Mouse (Mus musculus) naive thymus-derived CD4-positive, alpha-beta T cell, adult 5 months (primary cell): ENCODE results near the gene Inafm1. TPM values are rescaled to one million over a fixed set of nuclear protein-coding genes. Genes with fewer than 3 reads are reported as not detected.

Experiments used
- polyA plus RNA-seq: library from polyadenylated mRNA; unstranded; fragments of 100-300 nt; shearing (Covaris generic); gene quantifications from one replicate; pipeline ENCODE4 v1.2.1, GENCODE M21; 2017

Inafm1 gene
- 7.2 TPM for polyA plus RNA-seq

DNA sequence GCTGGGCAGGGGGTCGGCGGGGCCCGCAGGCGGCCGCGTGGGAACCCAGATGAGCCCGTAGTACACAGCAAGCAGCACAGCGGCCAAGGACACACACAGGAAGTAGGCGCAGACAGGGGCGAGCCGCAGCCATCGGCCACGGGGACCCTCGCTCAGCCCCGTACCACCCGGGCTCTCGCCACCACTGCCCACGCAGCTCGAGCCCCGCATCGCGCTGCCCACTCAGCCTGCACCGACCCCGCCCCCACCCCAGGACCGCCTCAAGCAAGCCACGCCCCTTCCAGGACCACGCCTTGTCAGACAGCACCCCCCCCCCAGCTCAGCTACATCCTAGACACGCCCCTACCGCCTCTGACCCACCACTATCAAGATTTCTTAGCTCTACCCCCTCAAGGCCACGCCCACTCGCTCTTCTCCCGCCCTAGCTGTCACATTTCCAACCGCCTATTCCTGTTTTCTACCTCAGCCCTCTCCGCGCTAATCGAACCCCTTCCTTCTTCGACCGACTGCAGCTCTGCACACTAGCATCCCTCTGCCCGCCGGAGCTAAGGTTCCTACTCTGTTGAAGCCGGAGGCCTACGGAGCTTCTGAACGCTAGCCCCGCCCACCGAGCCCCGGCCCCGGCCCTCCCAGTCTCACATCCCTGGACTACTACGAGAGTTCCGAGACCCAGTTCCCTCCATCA lies at the start of gene Inafm1:
TSS of gene Inafm1 (minus strand) at position 537 of the 685 bp plus-strand sequence.

DNA sequence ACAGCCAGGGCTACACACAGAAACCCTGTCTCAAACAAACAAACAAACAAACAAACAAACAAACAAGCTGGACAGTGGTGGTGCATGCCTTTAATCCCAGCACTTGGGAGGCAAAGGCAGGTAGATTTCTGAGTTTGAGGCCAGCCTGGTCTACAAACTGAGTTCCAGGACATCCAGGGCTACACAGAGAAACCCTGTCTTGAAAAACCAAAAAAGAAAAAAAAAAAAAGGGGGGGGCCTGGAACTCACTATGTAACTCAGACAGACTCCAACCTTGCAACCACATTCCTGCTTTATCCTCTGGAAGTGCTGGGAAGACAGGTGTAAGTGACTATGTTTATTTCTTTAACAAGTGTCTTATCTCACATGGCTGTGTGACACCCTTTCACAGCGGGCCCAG lies 34.7 kb upstream of the Inafm1 start, which contains the start of gene Bbc3:
TSS of gene Bbc3 (plus strand) at position 301 of the 400 bp plus-strand sequence.

GRCm38 (mm10) chr7:16286026-16286961 lies 12.9 kb upstream of the Inafm1 start, which contains the start of gene Ccdc9:
Gene Ccdc9 (minus strand): TSS chr7:16286795.

GRCm38 (mm10) chr7:16259110-16259590 lies 14.3 kb downstream of the Inafm1 start, which contains the start of gene C5ar1:
Gene C5ar1 (minus strand): TSS chr7:16259540.

GRCm38 (mm10) chr7:16244067-16244466 lies 29.4 kb downstream of the Inafm1 start, which contains the start of gene C5ar2:
Gene C5ar2 (minus strand): TSS chr7:16244154.

Other genes starting within 250 kb of the Inafm1 start
- 6.9 TPM for gene Bicra, start 225.7 kb downstream of the Inafm1 start, polyA plus RNA-seq
- gene Zfp541, start 211.8 kb downstream of the Inafm1 start, polyA plus RNA-seq, result 0.07 TPM
- gene Napa, start 175.2 kb downstream of the Inafm1 start, polyA plus RNA-seq, result 324 TPM
- 22.8 TPM for gene Kptn, start 153.7 kb downstream of the Inafm1 start, polyA plus RNA-seq
- not detected for gene Slc8a2, start 143.8 kb downstream of the Inafm1 start, polyA plus RNA-seq
- gene Meis3, start 98.5 kb downstream of the Inafm1 start, polyA plus RNA-seq, result 54.5 TPM
- gene Dhx34, start 51.6 kb downstream of the Inafm1 start, polyA plus RNA-seq, result 19.0 TPM
- not detected for gene C5ar2, start 29.5 kb downstream of the Inafm1 start, polyA plus RNA-seq
- not detected for gene C5ar1, start 14.1 kb downstream of the Inafm1 start, polyA plus RNA-seq
- gene Ccdc9, start 13.2 kb upstream of the Inafm1 start, polyA plus RNA-seq, result 119 TPM
- 52.4 TPM for gene Bbc3, start 34.8 kb upstream of the Inafm1 start, polyA plus RNA-seq
- gene Sae1, start 114.2 kb upstream of the Inafm1 start, polyA plus RNA-seq, result 111 TPM
- 22.6 TPM for gene Zc3h4, start 127.3 kb upstream of the Inafm1 start, polyA plus RNA-seq
- gene Tmem160, start 179.2 kb upstream of the Inafm1 start, polyA plus RNA-seq, result 64.3 TPM
- gene Npas1, start 204.1 kb upstream of the Inafm1 start, polyA plus RNA-seq, result 0.39 TPM